Mouse (Mus musculus) natural killer cell, adult 2 months (primary cell): Measurements from ENCODE around the gene Tas2r104.

Experiments used
- DNase-seq, 2 experiments: peaks; one replicate each; pipeline ENCODE4 v3.0.0; 2022; ENCODE audit warnings: low spot score in 2 of 2

Gene Tas2r104

DNA sequence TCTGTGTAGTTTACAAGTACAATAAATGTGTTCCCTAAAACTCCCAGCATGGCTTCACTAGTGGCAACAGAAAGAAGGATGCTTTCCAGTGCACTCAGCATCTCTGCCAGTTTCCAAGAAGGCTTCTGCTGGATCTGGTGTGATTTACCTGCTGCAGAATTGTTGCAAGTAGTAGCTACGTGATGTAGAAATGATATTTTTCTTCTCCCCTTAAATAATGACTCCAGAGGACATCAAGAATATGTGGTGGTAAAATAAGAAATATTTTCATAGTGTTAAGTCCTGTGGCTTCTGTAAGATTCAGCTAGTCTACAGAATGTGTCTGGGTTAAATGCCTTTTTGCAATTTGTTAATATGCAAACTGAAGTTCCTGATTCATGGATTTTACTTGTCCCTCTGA, at the start of gene Tas2r104:
Tas2r104 (minus strand) TSS at position 101 of the 400 bp plus-strand sequence.
- DNase-seq, result no peak

- no peak for DNase-seq
These were observed 27.3 kb upstream of the Tas2r104 start for GRCm38 (mm10) chr6:131712803-131713202.

GRCm38 (mm10) chr6:131689963-131690362, 4.4 kb upstream of the Tas2r104 start, which contains the start of gene Tas2r114:
Gene Tas2r114 (minus strand): TSS chr6:131690063.
- no peak for DNase-seq

GRCm38 (mm10) chr6:131687395-131687794, 1.9 kb upstream of the Tas2r104 start, which contains the start of gene Tas2r105:
Gene Tas2r105 (minus strand): TSS chr6:131687495.
- no peak for DNase-seq

DNA sequence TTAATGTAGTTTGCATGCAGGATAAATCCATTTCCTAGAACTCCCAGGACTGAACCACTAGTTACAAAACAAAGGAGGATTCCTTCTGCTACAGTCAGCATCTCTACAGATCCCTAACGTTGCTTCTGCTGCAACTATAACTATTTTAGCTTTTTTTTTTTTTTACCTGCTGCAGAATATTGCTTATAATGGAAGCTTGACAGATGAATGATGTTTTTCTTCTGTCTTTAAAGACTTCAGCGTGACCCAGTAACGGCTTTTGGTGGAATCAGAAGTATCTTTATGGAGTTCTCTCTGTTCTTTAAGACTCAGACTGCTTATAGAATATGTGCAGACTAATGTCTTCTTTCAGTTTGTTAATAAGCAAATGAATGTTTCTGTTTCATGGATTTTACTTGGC, 6.8 kb downstream of the Tas2r104 start, which contains the start of gene Tas2r106:
Tas2r106 (minus strand) TSS at position 101 of the 400 bp plus-strand sequence.
- no peak for DNase-seq

GRCm38 (mm10) chr6:131660049-131660448, 25.5 kb downstream of the Tas2r104 start, which contains the start of gene Tas2r107:
Gene Tas2r107 (minus strand): TSS chr6:131660149.
- DNase-seq, result no peak
